Mouse (Mus musculus) ovary, postnatal 14 days (tissue): ENCODE results near the gene Sars2.

Experiments
- DNase-seq: peaks from one replicate; pipeline ENCODE4 v3.0.0; 2022; ENCODE audit warnings: low spot score

The Sars2 gene

DNA sequence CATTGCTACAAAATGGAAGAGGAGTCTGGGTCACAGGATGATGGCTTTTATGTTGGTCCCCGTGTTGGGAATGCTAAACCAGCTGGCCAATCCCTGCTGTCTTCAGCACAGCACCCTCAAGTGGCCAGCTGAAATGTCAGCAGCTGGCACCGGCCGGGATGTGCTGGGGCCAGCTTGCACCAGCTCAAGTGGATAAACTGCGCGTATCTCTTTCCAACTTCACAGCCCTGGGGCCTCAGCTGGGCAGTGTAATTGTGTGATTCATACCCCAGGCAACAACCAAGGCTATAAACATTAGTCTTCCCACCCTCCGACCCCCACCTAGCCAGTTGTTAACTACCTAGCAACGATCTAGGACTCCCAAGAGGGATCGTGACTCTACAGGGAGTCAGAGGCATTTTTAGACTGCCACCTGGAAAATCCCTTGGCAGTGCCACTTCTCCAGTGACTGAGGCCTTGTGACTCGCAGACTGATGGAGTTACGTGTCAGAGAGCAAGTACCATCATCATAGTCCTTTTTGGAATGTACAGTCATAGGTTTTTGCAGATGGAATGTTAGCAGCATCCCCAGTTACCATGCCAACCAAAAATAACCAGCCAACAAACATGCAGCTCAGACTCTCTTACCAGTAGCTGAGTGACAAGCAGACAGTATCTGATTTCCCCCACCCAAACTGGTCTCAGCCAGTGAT, 14.0 kb upstream of the Sars2 start:
- no peak for DNase-seq

GRCm38 (mm10) chr7:28732341-28733142, 9.2 kb upstream of the Sars2 start:
- peak; percentile 46 for DNase-seq

DNA sequence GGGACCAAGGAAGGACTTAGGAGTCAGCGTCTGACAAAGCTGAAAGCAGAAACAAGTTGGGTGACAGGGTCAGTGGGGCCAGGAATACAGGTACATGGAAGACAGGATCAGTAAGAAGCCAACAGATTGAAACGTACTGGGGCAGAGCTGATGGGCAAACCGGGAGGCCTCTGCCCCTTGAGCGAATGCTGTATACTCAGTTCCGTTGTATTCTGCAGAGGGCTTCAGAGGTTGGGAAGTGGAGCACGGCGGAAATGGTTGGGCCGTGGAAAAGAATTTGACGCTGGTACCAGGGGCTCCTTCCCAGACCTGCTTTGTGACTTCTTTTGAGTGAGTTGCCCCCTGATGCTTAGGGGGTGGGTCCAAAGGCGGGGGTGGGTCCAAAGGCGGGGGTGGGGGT, 8.6 kb upstream of the Sars2 start:
- DNase-seq, result no peak

GRCm38 (mm10) chr7:28735701-28736100, 6.1 kb upstream of the Sars2 start:
- DNase-seq, result no peak

- no peak for DNase-seq
These were observed 2.0 kb upstream of the Sars2 start for GRCm38 (mm10) chr7:28739829-28740228.

DNA sequence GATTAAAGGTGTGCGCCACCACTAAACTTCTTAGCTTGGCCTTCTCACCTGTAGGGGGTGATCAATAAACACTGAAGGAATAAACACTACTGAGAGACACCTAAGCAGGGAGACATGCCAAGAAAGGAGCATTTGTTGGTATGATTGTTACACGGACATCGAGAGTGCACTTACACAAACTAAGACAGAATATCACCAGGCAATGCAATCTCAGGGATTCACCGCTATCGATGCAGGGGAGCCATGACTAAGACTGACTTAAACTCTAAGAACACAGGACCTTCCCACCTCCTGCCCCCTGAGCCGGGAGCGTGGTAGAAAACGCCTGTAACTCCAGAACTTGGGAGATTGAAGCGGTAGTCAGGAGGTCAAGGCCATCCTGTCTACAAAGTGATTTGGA, 843 bp upstream of the Sars2 start:
- DNase-seq, result no peak

DNA sequence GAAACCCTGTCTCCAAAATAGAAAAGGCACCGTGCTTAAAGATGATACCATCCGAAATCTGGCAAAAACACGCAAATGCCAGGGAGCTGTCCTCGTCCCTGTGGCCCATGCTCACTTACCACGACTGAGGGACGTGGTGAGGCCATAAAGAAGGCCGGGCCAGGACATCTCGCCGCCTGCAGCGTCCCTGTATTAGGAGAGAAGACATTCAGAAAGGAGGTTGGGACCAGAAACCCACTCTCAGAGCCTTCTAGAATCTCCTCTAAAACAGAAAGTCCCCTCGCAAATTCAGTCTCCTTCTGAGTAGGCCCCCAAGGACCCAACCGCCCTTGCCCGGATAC, 454 bp upstream of the Sars2 start:
- no peak for DNase-seq

- no peak for DNase-seq
These were observed 8.1 kb downstream of the Sars2 start for GRCm38 (mm10) chr7:28749935-28750334.

DNA sequence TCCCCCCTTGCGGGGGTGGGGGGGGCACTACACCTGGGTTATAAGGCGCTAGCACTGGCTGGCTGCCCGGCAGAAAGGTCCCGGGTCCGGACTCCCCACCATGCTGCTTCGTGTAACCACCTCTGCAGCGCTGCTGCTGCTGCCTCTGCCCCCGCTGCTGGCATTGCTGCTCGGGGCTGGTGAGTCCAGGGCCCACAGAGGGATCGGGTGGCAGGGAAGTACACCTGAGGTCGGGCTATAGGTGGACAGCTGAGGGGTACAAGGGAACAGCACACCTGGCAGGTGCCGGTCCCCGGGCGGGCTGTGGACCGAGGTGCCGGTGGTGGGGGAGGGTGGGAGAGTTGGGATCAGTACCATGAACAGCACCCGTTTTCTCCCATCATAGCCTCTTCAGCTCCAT, 14.3 kb downstream of the Sars2 start, which contains the start of gene Ccer2:
Ccer2 (plus strand) TSS at position 96 of the 400 bp plus-strand sequence.
- DNase-seq, result no peak

DNA sequence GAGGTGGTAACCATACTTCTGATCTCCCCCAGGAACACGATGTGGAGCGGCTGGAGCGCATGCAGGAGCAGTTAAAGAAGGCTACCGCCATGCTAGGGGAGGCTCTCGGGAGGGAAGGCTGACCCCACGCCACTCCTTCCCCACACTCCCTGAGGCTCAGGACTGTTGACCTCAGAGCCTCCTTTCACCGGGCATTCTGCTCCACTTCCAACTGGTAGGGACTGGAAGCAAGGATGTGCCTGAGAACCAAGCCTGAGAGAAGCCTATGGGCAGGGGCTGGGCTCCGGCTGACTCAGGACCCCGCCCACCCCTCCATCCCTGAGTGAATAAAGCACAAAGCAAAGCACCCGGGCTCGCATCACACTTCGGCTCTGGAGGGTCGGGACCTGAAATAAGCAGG, 16.8 kb downstream of the Sars2 start:
- no peak for DNase-seq

- DNase-seq, result no peak
These were observed 20.1 kb downstream of the Sars2 start for GRCm38 (mm10) chr7:28761907-28762306.

GRCm38 (mm10) chr7:28765211-28765610, 23.4 kb downstream of the Sars2 start:
- no peak for DNase-seq

- peak; percentile 90 for DNase-seq
These were observed 24.5 kb downstream of the Sars2 start, which contains the start of gene Sirt2 for GRCm38 (mm10) chr7:28766173-28766879. Sirt2 (plus strand) TSS chr7:28766735.

GRCm38 (mm10) chr7:28766910-28767309, 25.1 kb downstream of the Sars2 start:
- DNase-seq, result no peak

DNA sequence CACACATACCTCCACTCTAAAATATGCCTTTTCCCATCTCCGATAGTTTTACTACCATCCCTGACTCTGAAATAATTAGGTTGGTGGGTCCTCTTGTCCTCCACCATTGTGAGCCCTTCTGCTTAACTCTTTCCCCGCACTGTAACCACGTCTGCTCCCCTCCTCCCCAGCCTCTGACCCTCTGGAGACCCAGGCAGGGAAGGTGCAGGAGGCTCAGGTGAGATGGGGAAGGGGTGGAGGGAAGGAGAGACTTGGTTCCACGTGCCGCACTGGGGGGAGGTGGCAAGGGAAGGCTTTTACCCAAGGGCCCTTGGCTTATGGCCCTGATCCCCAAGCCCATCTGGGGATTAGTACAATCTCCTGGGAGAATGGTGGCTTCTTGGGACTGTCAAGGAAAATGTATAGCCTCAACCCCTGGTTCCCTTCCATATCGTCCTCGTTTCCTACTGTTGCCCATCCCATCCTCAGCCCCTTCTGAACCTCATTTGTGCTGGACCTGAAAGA, 25.7 kb downstream of the Sars2 start, which contains the start of gene Nfkbib:
Nfkbib (minus strand) TSS at position 51 of the 504 bp plus-strand sequence.
- DNase-seq, result no peak

DNA sequence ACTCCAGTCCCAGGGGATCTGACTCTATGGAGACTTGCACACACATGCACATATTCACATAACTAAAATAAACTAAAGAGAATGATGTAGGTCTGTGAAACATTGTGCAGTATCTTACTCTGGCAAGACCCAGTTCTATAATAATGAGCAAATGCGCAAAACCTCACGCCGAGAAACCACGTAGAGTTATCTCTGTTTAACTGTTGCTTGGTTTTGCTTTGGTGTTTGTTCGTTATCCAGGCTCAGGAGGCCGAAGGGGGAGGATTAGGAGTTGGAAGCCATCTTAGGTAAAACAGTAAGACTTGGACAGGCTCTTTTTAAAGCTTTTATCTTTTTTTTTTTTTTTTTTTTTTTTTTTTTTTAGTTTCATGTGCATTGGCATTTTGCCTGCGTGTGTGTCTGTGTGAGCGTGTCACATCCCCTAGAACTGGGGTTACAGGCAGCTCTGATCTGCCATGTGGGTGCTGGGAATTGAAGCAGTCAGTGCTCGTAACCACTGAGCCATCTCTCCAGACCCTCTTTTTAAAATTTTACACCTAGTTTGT, 27.7 kb downstream of the Sars2 start:
- DNase-seq, result no peak

- no peak for DNase-seq
These were observed 28.5 kb downstream of the Sars2 start for GRCm38 (mm10) chr7:28770309-28770708.

- no peak for DNase-seq
These were observed 30.1 kb downstream of the Sars2 start for GRCm38 (mm10) chr7:28771867-28772266.

DNA sequence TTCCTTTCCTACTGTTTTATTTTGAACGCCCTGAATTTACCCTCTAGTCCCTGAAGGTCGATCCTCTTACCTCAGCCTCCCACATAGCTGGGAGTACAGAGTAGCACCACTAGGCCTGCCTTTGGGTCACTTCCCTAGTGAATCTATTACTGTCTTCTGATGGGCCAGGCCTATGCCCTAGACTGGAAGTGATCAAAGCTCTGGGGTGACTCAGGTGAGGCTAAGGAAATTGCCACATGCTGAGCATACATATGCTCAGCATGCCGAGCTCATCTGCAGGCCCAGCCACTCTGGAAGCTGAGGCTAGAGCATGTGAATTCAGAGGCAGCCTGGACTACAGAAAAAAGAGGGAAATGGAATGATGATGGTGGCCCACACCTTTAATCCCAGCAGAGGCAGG, 31.4 kb downstream of the Sars2 start:
- no peak for DNase-seq

DNA sequence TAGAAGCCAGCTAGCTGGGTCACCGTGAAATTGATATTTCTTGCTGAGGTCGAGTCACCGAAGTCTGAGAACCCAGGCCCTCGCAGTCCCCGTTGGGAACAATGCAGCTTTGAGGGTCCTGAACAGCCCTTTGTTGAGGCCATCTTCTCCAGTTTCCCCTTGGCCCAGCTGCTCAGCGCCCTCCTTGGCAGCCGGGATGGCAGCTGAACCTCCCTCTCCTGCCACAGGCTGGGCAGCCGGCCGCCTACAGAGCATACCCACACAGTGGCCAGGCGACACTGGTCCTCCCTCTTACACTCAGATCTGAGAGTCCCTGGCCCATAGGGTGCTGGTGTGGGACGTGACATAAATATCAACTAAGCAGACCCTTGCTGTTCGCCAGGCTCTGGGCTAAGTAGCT, 32.4 kb downstream of the Sars2 start:
- DNase-seq, result no peak

GRCm38 (mm10) chr7:28775129-28775528, 33.3 kb downstream of the Sars2 start:
- DNase-seq, result no peak

DNA sequence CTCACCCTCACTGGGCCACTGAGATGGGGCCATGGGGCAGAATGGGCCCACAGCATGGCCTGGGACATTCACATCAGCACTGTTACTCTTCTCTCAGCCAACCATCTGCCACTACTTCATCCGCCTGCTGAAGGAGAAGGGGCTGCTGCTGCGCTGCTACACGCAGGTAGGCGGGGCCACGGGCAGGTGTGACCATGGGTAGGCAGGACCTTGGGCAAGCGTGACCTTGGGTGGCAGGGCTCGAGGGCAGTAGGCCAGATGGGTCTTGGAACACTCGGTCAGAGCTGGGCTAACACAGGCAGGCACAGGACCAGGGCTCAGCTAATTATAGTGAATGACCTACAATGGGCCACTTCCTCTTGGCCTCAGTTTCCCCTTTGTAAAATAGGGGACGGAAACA, 37.0 kb downstream of the Sars2 start:
- DNase-seq, result no peak
